Mouse (Mus musculus) lung, adult 18-20 months (tissue): Measurements from ENCODE around the gene Nmrk1.

Source experiments
- DNase-seq, 2 experiments: peaks; one replicate each; pipeline ENCODE4 v3.0.0; 2022; ENCODE audit warnings: mixed read lengths in 2 of 2

Gene Nmrk1

DNA sequence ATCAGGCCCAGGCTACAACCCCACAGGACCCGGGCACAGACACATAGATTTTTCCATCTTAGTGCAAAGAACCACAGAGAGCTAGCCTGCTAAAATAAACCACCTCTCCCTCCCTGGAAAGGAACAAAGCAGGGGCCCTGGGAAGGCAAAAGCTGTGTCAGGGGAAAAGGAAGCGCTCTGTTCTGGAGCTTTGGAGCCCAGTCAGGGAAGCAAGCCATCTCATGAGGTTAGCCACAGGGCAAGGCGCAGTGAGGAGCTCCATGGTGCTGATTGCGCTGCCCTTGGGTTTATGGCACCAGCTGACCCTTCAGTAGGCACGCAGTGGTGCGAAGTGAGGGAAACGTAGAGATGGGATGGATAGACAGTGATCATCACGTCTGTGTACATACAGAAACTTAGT, 22.6 kb downstream of the Nmrk1 start:
- no peak for DNase-seq

DNA sequence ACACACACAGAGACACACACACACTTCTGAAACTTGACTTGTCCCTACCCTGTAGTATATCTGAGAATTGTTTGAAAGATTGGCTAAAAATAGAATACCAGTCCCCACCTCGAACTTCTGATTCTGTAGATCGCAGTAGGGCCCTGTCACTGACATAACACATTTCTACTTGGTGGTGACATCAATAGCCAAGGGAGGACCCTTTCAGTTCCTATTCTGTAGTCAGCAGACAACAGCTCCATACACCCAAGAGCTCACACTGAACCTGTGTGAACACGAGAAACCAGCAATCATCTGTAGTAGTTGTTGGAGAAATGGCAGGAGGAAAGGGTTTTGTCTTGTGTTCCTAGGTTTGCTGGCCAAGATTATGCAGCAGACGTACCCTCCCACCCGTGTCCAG, 23.2 kb downstream of the Nmrk1 start:
- no peak for DNase-seq

DNA sequence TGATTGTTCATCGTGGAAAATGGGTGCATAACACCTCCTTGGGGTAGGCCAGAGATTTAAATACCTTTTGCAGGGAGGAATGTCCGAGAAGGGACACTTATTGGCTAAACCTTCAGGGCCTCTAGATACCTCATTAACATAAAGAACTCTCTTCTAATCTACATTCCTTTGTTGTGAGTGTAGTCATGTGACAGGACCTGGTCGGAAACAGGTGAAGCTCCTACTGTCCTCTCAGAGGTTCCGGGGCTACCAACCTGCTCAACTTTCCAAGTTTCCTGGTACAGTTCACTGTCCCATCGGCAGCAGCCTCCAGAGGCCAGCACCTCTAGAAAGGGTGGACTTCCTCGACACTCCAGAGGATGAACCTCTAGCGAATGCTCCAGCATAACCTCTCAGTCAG, 24.2 kb downstream of the Nmrk1 start:
- DNase-seq: no peak

DNA sequence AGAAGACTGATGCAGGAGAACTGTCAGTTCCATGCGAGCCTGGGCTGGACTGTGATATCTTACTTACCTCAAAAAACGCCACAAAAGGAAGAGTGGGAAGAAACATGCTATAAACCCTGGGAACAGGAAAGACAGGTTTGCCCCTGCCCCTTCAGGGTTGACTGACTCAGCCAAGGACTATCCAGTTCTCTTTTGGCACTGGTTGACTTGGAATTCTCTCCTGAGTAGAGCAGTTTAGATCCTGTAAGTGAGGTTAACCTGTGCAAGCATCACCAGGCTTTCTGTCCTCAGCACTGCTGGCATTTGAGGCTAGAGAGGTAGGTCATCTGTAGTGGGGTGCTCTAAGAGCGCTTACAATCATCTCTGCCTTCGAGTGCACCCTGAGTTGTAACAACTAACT, 26.7 kb downstream of the Nmrk1 start:
- DNase-seq: peak in 1 of 2 experiments; percentile 50

DNA sequence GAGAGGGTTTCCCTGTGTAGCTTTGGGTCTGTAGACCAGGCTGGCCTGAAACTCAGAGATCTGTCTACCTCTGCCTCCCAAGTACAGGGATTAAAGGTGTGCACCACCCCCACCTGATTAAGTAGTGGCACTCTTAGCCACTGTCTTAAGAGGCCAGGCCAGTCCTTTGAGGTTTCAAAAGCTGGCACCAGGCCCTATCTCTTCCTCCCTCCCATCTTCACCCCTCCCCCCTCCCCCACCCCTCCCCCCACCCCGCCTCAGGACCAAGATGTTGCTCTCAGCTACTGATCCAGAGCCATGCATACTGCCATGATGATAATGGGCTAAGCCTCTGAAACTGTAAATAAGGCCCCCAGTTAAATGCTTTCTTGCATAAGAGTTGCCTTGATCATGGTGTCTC, 27.6 kb downstream of the Nmrk1 start:
- no peak for DNase-seq

DNA sequence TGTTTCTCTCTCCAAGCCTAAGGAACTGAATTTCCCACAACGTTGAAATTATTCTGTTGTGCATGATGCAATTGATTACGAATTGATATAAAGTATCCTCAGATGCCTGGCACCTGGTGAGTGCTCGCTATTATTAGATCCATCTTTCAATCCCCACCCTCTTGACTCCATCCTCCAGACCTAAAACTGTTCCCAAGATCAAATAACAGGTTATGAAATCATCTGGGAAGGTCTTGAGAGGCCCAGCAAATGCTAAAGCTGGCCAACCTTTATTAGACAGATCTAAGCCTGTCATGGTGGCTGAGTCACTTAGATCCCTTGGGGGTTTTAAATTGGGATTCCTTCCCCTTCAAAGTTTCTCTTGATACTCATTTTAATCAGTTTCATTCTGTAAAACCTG, 28.7 kb downstream of the Nmrk1 start:
- no peak for DNase-seq

DNA sequence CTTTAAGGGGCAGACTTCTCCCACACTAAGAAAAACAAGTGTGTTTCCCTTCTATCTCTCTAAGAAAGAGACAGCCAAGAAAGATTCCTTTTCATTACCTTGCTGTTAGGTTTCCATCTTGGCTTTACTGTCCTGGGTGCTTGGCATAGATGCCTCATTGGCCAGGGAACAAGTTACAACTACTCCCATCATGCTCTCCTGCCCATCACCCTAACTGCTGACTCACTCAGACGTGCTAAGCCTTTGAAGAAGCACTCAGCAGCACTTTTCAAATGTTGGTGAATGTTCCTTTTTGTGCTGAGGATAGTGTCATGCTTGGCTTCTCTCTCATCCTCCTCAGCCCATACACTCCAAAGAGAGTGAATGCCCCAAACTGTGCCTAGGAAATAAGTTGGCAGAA, 29.9 kb downstream of the Nmrk1 start:
- DNase-seq: no peak

DNA sequence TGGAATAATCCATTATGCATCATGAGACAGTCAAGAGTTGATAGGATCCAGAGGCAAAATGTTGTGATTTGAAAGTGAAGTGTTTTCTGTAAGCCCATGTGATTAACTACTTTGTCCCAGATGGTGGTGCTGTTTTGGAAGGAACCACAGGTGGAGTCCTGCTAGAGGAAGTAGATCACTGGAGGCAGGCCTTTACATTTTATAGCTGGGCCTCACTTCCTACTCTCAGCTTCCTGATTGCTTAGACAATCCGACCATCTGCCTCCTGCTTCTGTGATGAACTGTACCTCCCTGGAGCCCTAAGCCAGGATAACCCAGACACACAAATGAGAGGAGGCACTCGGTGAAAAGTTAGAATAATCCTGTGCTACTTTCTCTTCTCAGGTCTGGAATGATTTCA, 32.2 kb downstream of the Nmrk1 start:
- DNase-seq: no peak

DNA sequence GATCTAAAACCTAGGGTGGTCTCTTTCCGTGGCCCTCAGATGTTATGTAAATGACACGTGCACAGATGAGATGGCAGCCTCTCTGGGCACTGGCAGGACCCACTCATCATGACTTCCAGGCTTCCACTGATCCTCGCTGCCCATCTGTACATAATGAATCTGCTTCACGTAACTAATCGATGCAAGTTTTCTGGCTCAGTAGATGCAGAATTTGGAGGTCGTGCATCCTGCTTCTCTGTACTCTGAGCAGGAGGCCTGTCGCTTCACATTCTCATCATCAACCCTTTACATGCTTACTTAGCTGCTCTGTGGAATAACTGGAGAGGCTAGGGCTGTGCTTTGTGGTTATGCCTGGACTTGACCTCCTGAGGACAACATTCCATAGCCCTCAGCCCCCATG, 35.2 kb downstream of the Nmrk1 start:
- no peak for DNase-seq

DNA sequence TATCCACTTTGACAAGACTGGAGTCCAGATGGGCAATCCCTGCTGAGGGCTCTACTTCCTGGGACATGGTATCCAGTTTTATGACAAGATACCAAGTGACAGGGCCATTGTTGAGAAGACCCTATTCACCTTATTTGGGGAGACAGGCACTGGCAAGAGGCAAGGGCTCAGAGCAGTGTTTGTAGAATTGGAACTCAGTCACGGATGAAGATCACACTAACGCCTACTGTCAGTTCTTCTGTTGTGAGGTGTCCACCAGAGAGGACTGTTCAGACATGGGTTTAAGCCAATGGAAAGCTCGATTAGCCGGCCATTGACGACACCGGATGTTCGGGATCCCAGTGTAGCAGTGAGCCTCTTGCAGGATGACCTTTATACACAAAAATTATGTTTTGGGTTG, 37.8 kb downstream of the Nmrk1 start:
- no peak for DNase-seq

DNA sequence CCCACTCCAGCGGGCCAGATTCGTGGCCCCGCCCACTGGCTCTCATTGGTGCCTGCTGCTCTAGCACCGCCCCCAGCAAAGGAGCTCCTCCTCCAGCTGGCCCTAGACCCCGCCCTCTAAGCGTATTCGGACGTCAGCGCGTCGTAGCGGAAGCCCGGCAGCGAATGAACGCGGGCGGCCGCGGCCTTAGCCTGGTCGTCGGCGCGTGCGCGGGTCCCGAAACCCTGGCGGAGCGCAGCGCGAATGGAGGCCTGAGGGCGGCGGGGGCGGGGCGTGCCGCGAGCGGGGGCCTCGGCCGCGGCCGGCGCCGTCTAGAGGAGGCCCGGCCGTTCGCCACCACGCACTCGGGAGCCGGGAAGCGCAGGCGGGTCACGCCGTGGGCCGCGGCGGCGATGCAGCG, 38.9 kb downstream of the Nmrk1 start, which contains the start of gene Carnmt1:
Carnmt1 (plus strand) TSS at position 157 of the 400 bp plus-strand sequence.
- peak; percentile 99 for DNase-seq

DNA sequence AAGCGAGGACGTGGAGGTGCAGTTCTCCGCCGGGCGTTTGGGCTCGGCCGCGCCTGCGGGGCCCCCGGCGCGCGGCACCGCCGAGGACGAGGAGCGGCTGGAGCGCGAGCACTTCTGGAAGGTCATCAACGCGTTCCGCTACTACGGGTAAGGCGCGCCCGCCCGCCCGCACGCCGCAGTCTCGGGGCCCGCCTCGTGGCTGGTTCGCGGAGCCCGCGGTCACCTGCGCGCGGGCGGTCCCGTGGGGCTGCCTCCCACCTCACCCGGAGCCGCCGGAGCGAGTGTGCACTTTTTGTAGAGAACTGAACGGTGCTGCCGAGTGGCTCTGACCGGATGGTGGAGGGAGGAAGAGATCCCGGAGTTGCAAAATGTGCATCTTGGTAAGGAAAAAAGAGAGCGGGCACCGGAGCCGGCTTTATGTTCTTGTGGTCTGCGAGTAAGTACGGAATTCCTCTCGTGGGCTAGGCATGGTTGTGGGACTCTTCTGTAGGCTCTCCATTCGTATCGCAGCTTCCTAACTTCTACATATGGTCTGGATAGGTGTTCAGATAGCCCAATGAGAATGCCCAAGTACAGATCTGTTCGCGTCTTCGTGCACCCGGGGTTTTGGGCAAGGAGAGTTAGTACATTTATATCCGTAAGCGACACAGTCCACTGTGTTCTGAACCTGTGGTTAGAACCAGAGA, 39.4 kb downstream of the Nmrk1 start:
- peak in 1 of 2 experiments; percentile 29 for DNase-seq

DNA sequence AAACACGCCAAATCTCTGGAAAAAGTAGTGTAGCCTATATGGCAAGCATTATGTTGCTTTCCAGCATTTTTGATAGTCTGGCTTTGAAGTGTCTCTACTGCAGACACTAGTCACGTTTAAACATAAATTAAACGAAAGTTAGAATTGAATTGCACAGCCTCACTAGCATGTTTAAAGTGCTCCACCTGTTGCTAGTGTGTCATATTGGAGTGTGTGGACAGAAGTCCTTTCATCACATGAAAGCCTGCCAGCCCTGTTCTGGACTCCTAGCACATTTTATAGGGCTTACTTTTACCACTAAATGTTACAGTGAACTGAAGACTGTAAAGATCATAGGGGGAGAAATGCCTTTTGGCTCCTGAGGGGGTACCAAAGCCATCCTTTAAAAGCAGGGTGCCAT, 40.7 kb downstream of the Nmrk1 start:
- no peak for DNase-seq

DNA sequence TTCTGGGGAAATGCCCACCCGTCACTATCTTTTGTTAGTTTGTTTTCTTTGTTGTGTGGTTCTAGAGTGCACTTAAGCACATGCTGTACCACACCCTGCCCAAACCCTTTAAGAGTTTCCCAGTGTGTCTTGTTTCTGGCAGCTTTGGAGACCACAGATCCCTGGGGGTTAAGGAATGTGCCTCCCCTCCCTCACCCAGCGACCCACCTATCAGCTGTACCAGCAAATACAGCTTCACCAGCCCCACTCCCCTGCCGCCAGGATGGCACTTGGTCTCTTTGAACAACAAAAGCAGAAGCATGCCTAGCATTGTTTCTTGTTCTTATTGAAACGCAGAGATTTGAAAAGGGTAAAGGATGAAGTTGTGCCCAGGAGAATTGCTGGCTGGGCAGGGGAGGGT, 41.4 kb downstream of the Nmrk1 start:
- no peak for DNase-seq

DNA sequence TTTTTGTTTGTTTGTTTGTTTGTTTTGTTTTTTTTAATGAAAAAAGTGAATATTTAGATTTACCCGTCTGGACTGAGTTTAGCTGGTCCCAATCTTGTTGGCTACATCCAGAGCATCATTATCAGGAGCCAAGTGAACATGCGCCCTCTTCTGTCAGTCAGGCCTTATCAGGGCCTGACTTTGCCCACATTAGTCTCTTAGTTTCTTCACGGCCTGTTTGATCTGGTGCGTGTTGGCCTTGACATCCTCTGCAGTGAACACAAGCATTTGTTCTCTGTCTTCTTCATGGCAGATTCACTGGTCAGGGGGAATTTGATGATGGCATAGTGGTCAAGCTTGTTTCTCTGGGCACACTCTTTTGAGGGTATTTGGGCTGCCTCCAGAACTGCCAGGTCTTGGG, 50.4 kb downstream of the Nmrk1 start:
- no peak for DNase-seq

DNA sequence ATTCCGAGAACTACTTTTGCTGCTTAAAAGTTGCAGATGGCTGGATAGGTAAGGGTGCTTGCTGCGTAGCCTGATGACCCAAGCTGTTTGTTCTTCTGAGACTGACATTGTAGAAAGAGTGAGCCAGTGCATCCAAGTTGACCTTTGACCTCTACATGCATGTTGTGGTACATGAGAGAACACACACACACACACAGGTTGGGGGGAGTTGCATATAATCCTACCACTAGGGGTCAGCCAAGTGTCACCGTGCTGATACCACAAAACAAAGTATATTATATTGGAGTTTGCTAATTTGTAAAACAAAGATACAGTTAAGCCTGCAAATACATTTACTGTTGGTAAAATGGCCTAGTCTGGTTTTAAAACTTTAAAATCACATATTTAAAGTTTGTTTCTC, 55.8 kb downstream of the Nmrk1 start:
- DNase-seq: peak in 1 of 2 experiments; percentile 43

DNA sequence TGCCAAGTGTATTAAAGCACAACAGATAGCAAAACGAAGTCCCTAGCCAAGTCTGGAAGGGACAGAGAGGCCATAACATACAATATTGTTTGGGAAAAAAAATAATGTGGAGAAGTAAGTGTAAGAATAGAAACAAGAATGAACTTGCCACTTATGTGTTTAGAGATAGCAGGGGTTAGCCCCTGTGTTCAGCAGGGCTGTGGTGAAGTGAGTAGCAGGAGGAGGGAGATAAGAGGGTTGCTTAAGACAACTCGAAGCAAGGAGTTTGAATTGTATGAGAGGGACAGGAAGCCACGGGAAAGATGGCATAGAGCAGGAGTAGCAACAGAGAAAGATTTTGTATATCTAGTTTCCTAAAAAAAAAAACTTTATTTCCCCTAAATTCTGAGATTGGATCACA, 60.4 kb downstream of the Nmrk1 start:
- DNase-seq: no peak

DNA sequence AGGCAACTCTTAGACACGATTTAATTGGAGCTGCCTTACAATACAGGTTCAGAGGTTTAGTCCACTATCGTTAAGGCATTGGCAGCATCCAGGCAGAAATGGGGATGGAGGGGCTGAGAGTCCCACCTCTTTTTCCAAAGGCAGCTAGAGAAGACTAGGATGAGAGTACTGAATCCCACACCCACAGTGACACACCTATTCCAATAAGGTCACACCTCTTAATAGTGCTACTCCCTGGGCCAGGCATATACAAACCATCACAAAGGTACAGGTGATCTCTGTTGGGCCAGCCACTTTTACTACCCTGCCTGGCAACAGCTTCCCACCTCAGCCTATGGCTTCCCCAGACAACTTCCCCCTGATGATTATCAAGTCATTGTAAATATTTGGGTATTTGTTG, 61.0 kb downstream of the Nmrk1 start:
- DNase-seq: no peak

DNA sequence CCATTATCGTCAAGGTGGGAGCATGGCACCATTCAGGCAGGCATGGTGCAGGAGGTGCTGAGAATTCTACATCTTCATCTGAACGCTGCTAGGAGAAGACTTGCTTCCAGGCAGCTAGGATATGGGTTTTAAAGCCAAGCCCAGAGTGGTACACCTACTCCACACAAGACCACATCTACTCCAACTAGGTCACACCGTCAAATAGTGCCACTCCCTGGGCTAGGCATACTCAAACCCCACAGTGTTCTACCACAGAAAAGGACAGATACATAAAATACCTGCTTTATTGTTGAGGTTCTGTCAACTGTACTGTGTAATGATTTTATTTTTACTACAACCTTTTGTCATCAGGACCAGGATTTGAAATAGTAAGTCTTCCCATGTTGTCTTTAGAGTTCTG, 63.4 kb downstream of the Nmrk1 start:
- DNase-seq: no peak

DNA sequence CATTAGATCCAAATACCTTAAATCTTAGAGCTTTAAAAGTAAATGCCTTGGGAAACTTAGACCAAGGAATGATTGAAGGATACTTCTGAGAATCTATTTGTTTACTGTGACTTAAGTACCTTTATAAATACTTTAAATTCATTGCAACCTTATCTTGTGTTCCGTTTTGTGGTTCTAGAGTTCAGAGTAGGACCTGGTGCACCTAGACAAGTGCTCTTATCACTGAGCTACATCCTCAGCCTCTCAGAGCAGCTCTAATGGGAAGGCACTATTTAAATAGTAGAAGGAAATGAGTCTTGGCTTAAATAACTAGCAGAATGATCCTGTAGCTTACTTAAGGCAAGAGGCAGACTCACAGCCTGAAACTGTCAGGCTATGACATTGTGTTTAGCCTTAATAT, 63.8 kb downstream of the Nmrk1 start:
- no peak for DNase-seq
